Mouse (Mus musculus) cerebellum, adult (tissue): Measurements from ENCODE around the gene Atp2b2.
A peak's percentile ranks its signal among the peaks of the same experiment; 100 is the strongest.

Source experiments
- ATAC-seq: cut with Nextera tagmentation; 2 replicates; pipeline ENCODE4 v1.9.2; 2017; ENCODE audit warnings: mild to moderate bottlenecking, moderate library complexity, mixed read lengths; ENCODE audit not compliant: insufficient number of reproducible peaks, low FRiP score, low TSS enrichment

Atp2b2 gene

GRCm38 (mm10) chr6:113806241-113806640 is 236.2 kb downstream of the Atp2b2 start:
- ATAC-seq, result no peak

GRCm38 (mm10) chr6:113801233-113801632 is 241.2 kb downstream of the Atp2b2 start:
- ATAC-seq, result no peak

- ATAC-seq, result no peak
Observed at GRCm38 (mm10) chr6:113799915-113800314, 242.5 kb downstream of the Atp2b2 start.

- no peak for ATAC-seq
Observed at GRCm38 (mm10) chr6:113799349-113799748, 243.1 kb downstream of the Atp2b2 start.

GRCm38 (mm10) chr6:113798921-113799320 is 243.5 kb downstream of the Atp2b2 start:
- no peak for ATAC-seq

- ATAC-seq, result peak; percentile 53; the same call in 1 of the 2 replicates
Observed at GRCm38 (mm10) chr6:113795241-113795702, 247.1 kb downstream of the Atp2b2 start.

GRCm38 (mm10) chr6:113792368-113792767 is 250.0 kb downstream of the Atp2b2 start:
- no peak for ATAC-seq

- no peak for ATAC-seq
Observed at GRCm38 (mm10) chr6:113791012-113791411, 251.4 kb downstream of the Atp2b2 start.

- no peak for ATAC-seq
Observed at GRCm38 (mm10) chr6:113787459-113787968, 254.9 kb downstream of the Atp2b2 start.

GRCm38 (mm10) chr6:113785658-113786057 is 256.8 kb downstream of the Atp2b2 start:
- no peak for ATAC-seq

- no peak for ATAC-seq
Observed at GRCm38 (mm10) chr6:113778229-113778753, 264.1 kb downstream of the Atp2b2 start.

- ATAC-seq, result no peak
Observed at GRCm38 (mm10) chr6:113768804-113769203, 273.6 kb downstream of the Atp2b2 start.

GRCm38 (mm10) chr6:113761644-113762043 is 280.8 kb downstream of the Atp2b2 start:
- peak; percentile 58; the same call in 1 of the 2 replicates for ATAC-seq

- ATAC-seq, result no peak
Observed at GRCm38 (mm10) chr6:113749119-113749685, 293.2 kb downstream of the Atp2b2 start.

GRCm38 (mm10) chr6:113748351-113748750 is 294.1 kb downstream of the Atp2b2 start:
- no peak for ATAC-seq

GRCm38 (mm10) chr6:113747284-113747683 is 295.1 kb downstream of the Atp2b2 start:
- ATAC-seq, result no peak

GRCm38 (mm10) chr6:113745117-113745516 is 297.3 kb downstream of the Atp2b2 start:
- ATAC-seq, result no peak

- ATAC-seq, result no peak
Observed at GRCm38 (mm10) chr6:113743111-113743510, 299.3 kb downstream of the Atp2b2 start.

GRCm38 (mm10) chr6:113742321-113742720 is 300.1 kb downstream of the Atp2b2 start:
- ATAC-seq, result no peak

GRCm38 (mm10) chr6:113741425-113741824 is 301.0 kb downstream of the Atp2b2 start:
- ATAC-seq, result no peak

- peak; percentile 77; the same call in 1 of the 2 replicates for ATAC-seq
Observed at GRCm38 (mm10) chr6:113740236-113741217, 301.9 kb downstream of the Atp2b2 start, which contains the start of gene Sec13. Sec13 (minus strand) TSS chr6:113740743.
